Mouse (Mus musculus) gastrocnemius, adult 8-10 months (tissue): ENCODE results near the gene Gm49392. TPM values are rescaled to one million over a fixed set of nuclear protein-coding genes. Genes with fewer than 3 reads are reported as not detected.
"Not testable (repeated sequence)": the region's sequence is repeated elsewhere in the genome, so short reads cannot be mapped to it uniquely, and the experiment has no call there.

Source experiments
- DNase-seq, 2 experiments: peaks; one replicate each; pipeline ENCODE4 v3.0.0; 2022; ENCODE audit warnings: low spot score in 2 of 2
- total RNA-seq, 4 experiments: library from RNA; stranded (reverse); gene quantifications; 2 replicates each; pipeline ENCODE4 v1.2.4; 2022

Gene Gm49392
- under 1 TPM in 1 of 4 experiments, not detected in 3; 0.80 TPM for total RNA-seq

GRCm38 (mm10) chr13:60896794-60897193, at the start of gene Gm49392:
TSS of gene Gm49392 (minus strand) at chr13:60896894.
- not testable (repeated sequence) for DNase-seq

DNA sequence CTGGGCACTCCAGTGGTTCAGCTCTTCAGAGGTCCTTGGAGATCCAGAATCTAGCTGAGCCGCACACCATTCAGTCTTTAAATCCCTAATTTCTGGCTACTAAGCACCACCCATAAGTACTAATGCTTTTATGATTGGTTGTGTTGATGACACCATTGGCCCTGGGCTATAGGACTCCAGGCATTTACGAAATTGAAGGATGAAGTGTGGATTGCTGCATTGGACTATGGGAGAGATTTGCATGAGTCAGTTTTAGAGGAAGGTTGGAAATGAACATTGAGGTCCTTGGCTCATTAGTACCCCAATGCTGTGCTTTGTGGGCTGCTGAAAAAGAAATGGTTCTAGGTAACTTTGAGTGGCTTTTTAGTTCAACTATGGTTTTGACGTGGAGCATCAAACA, 45.2 kb upstream of the Gm49392 start, which contains the start of gene Tpbpa:
Gene Tpbpa (minus strand): TSS at position 101 of the 400 bp plus-strand sequence.
- DNase-seq, result not testable (repeated sequence)

GRCm38 (mm10) chr13:60936500-60936901, 39.8 kb upstream of the Gm49392 start, which contains the start of the genes Gm49391 and Ctla2a:
TSS of gene Gm49391 (minus strand) at chr13:60936571.
TSS of gene Ctla2a (minus strand) at chr13:60936625.
- DNase-seq, result peak in 1 of 2 experiments; percentile 3

GRCm38 (mm10) chr13:60935490-60935889, 38.8 kb upstream of the Gm49392 start, which contains the start of gene Gm49393:
TSS of gene Gm49393 (minus strand) at chr13:60935590.
- DNase-seq, result not testable (repeated sequence)

- DNase-seq, result not testable (repeated sequence)
These were observed 8.1 kb upstream of the Gm49392 start, which contains the start of gene Tpbpb for GRCm38 (mm10) chr13:60904780-60905179. TSS of gene Tpbpb (minus strand) at chr13:60904880.

DNA sequence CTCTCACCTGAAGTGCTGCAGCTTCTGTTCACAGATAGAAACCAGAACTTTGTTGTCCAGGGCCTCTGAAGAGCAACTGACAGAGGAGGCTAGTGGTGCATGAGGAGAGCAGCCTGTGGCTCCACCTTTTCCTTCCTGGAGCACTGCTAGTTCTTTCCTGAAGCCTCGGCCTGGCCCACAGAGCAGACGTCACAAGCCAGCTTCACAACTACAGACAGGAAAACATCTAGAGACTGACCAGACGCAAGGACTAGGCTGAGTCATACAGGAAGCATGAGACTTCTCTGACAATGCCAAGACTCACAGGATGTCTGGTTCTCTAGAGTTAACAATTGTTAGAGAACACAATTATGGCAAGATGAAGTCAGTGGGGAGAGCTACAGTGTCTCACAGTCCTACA, 634 bp upstream of the Gm49392 start, which contains the start of gene Ctla2b:
Gene Ctla2b (minus strand): TSS at position 120 of the 400 bp plus-strand sequence.
- DNase-seq, result peak; percentile 5 to 19

GRCm38 (mm10) chr13:60895406-60896160, 1.1 kb downstream of the Gm49392 start:
- DNase-seq, result no peak

GRCm38 (mm10) chr13:60892301-60892700, 4.4 kb downstream of the Gm49392 start:
- no peak for DNase-seq

- DNase-seq, result no peak
These were observed 32.4 kb downstream of the Gm49392 start, which contains the start of gene 4930486L24Rik for GRCm38 (mm10) chr13:60864281-60864680. TSS of gene 4930486L24Rik (minus strand) at chr13:60864475.

DNA sequence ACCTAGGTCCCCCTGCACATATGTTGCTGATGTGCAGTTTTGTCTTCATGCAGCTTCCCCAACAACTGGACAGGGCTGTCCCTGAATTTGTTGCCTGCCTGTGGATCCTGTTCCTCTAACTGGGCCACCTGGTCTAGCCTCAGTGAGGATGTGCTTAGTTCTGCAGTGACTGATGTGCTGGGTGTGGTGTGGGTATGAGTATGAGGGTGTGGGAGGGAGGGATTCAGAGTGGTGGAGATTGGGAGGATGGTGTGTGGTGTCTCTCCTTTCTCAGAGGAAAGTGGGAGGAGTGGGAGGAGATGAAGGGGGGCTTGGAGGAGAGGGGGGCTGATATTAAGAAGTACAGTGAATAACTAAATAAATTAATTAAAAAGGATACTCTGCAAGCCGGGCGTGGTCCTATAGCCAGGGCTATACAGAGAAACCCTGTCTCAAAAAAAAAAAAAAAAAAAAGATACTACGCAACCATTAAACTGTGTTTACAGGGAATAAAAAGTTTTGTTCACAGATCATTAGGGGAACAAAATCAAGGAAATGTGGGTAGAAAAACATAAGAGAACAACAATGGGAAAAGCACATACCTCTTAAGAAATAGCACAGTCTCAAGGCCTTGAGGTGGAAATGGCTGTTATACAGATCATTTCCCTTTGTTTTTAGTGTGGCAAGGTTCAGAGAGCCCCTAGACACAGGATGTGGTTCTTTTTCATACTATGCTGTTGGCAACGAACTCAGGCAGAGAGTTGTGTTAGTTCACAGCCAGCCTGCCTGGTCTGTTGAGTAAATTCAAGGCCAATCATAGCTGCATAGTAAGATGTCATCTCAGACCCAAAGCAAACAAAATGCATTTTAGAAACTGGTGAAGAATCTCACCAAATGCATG, 48.2 kb downstream of the Gm49392 start:
- no peak for DNase-seq

GRCm38 (mm10) chr13:60843153-60843552, 53.5 kb downstream of the Gm49392 start:
- no peak for DNase-seq

- no peak for DNase-seq
These were observed 54.0 kb downstream of the Gm49392 start for GRCm38 (mm10) chr13:60842703-60843102.

GRCm38 (mm10) chr13:60839353-60839902, 57.3 kb downstream of the Gm49392 start:
- DNase-seq, result no peak

GRCm38 (mm10) chr13:60826052-60826451, 70.6 kb downstream of the Gm49392 start:
- no peak for DNase-seq

GRCm38 (mm10) chr13:60820486-60821175, 76.1 kb downstream of the Gm49392 start:
- DNase-seq, result no peak

GRCm38 (mm10) chr13:60819469-60819868, 77.2 kb downstream of the Gm49392 start:
- no peak for DNase-seq

- DNase-seq, result no peak
These were observed 83.0 kb downstream of the Gm49392 start for GRCm38 (mm10) chr13:60813722-60814121.

DNA sequence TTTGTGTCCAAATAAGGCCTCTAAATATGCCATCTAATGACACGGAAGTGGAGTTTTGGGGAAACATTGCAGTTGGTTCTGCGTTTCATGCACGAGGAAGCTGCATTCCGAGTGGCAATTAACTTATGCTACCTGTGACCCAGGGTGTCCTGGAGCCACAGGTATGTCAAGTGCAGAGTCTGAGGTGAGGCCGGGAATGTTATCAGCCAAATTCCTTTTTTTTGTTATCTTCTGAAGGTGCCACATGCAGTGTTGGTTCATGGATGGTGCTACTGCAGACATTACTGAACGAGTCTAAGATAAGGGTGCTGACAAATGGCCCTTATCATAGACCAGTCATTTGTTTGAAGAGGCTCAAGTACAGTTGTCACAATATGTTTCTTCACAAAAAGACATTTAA, 83.9 kb downstream of the Gm49392 start:
- DNase-seq, result no peak

- no peak for DNase-seq
These were observed 87.0 kb downstream of the Gm49392 start for GRCm38 (mm10) chr13:60809690-60810089.

- DNase-seq, result no peak
These were observed 93.9 kb downstream of the Gm49392 start, which contains the start of gene Ctsll3 for GRCm38 (mm10) chr13:60802749-60803148. TSS of gene Ctsll3 (minus strand) at chr13:60802849.
